Mouse (Mus musculus): ENCODE measurements around the gene Gm9887. TPM values are rescaled to one million over a fixed set of nuclear protein-coding genes. Genes with fewer than 3 reads are reported as not detected.

The Gm9887 gene
- 2.4 TPM for total RNA-seq (2023)

DNA sequence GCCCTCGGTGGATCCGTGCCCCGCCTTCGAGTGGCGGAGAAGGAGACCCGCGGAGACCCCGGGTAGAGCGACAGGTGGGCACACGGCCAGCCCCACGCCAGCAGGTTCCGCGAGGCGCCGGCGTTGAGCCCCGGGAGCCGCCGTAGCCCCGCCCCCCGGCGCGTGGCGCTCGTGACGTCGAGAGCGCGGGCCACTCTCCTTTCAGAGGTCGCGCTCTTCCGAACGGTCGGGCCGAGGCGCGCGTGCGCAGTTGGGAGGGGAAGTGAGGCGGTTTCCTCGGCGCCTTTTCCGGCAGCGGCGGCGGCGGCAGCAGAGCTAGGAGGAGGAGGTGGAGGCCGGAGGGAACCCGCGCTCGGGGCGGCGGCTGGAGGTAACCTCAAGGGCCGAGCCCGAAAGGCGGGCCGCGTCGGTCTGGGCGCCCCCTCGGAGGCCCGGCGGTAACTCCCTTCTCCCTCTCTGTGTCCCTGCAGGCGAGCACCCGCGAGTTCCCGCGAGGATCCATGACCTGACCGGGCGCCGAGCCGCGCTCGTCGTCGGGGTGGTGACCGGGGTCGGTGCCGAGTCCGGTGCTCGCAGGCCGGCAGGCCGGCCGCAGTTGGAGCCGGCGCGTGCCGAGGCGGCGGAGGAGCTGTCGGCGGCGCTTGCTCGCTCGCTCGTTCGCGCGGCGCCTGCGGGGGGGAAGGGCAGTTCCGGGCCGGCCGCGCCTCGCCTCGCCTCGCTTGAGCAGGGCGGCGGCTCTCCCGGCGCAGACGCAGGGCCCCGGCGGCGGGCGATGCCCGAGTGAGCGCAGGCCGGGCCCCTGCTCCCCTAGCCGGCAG lies at the start of gene Gm9887, which contains the start of gene Arf6:
TSS of gene Gm9887 (minus strand) at position 605 of the 818 bp plus-strand sequence.
TSS of gene Arf6 (plus strand) at position 297 of the 818 bp plus-strand sequence.

GRCm38 (mm10) chr12:69356546-69357299 lies 15.5 kb downstream of the Gm9887 start, which contains the start of gene Nemf:
Gene Nemf, minus strand, starts transcription at chr12:69357165.

Other genes with a start within 250 kb of the Gm9887 start
- 6,866 TPM for gene Rps29, start 213.3 kb downstream of the Gm9887 start, total RNA-seq (2023)
- 0.38 TPM for gene Lrr1, start 203.6 kb downstream of the Gm9887 start, total RNA-seq (2023)
- 497 TPM for gene Rpl36al, start 188.4 kb downstream of the Gm9887 start, total RNA-seq (2023)
- 36.3 TPM for gene Mgat2, start 188.3 kb downstream of the Gm9887 start, total RNA-seq (2023)
- gene Gm49383, start 175.4 kb downstream of the Gm9887 start, total RNA-seq (2023) = 10.1 TPM
- 3.7 TPM for gene Dnaaf2, start 174.0 kb downstream of the Gm9887 start, total RNA-seq (2023)
- gene Gm49384, start 168.2 kb downstream of the Gm9887 start, total RNA-seq (2023) = 6.2 TPM
- 17.5 TPM for gene Pole2, start 144.3 kb downstream of the Gm9887 start, total RNA-seq (2023)
- 36.6 TPM for gene Klhdc1, start 131.3 kb downstream of the Gm9887 start, total RNA-seq (2023)
- 90.6 TPM for gene Klhdc2, start 75.8 kb downstream of the Gm9887 start, total RNA-seq (2023)
- gene Nemf, start 15.3 kb downstream of the Gm9887 start, total RNA-seq (2023) = 112 TPM
- gene Arf6, start 308 bp downstream of the Gm9887 start, total RNA-seq (2023) = 245 TPM
- 15.2 TPM for gene Vcpkmt, start 210.6 kb upstream of the Gm9887 start, total RNA-seq (2023)